Mouse (Mus musculus): ENCODE measurements at regions not wholly inside any gene's neighbourhood (a gene's known extent, or its start where the extent isn't known, plus 50 kb on each side); places are given as distances from the start of the nearest gene placed in this dataset.
"Not testable (repeated sequence)": the region's sequence is repeated elsewhere in the genome, so short reads cannot be mapped to it uniquely, and the experiment has no call there.

GRCm38 (mm10) chr10:86566875-86567274, 68.2 kb upstream of the Syn3 start:
- H3K4me1 ChIP-seq (replicated peaks; ENCODE audit: control insufficient read depth, insufficient read depth, low read length); H3K4me2 ChIP-seq; H3K9ac ChIP-seq (ENCODE audit: low read depth, low read length); H3K27ac ChIP-seq (ENCODE audit: low read depth, low read length); DNase-seq (ENCODE audit: low spot score); ATAC-seq (replicated peaks; ENCODE audit: low FRiP score); H3K9me3 ChIP-seq (ENCODE audit: control insufficient read depth, low read length); H3K4me3 ChIP-seq (ENCODE audit: low read depth, low read length); H3K36me3 ChIP-seq (ENCODE audit: control insufficient read depth, insufficient read depth, low read length); H3K27me3 ChIP-seq (replicated peaks; ENCODE audit: control insufficient read depth, insufficient read depth, low read length): not testable (repeated sequence)
- 53% methylated on average over 1 of the region's 2 CpGs for WGBS

DNA sequence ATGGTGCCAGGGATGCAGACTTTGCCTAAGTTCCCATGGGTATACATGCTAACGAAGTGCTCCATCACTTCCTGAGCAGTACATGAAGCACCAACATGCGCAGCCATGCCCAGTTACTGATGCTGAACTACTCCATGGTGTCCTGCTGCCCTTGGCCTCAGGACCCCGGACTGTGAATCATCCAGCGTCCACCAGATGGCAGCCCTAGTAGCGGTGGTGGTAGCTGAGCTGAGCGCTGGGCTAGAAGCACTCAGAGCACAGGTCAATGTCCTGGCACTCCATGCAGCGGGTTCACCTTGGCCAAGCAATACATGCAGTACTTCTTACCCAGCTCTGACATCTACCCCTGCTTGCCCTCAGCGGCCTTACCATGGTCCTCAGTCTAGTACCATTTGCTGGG, 57.1 kb upstream of the Syn3 start:
- Histone ChIP-seq H3K9me3 (ENCODE audit: control insufficient read depth, low read length) (no peaks in the 10 kb centered on the region), H3K36me3 (ENCODE audit: control insufficient read depth, insufficient read depth, low read length) (no peaks in the 10 kb centered on the region), H3K4me2 (no peak overlapping the region), H3K4me1 (replicated peaks; ENCODE audit: control insufficient read depth, insufficient read depth, low read length) (no peaks in the 10 kb centered on the region), H3K27me3 (replicated peaks; ENCODE audit: control insufficient read depth, insufficient read depth, low read length) (no peaks in the 10 kb centered on the region), H3K4me3 (ENCODE audit: low read depth, low read length) (no peak overlapping the region), H3K27ac (ENCODE audit: low read depth, low read length) (no peak overlapping the region), H3K9ac (ENCODE audit: low read depth, low read length) (no peak overlapping the region)
- no peak for ATAC-seq (replicated peaks; ENCODE audit: low FRiP score)
- WGBS, result 57% methylated on average over 8 of the region's 8 CpGs
- peak; percentile 32 for DNase-seq (ENCODE audit: low spot score)
